Mouse (Mus musculus): ENCODE data around the gene C2cd5.

The C2cd5 gene

DNA sequence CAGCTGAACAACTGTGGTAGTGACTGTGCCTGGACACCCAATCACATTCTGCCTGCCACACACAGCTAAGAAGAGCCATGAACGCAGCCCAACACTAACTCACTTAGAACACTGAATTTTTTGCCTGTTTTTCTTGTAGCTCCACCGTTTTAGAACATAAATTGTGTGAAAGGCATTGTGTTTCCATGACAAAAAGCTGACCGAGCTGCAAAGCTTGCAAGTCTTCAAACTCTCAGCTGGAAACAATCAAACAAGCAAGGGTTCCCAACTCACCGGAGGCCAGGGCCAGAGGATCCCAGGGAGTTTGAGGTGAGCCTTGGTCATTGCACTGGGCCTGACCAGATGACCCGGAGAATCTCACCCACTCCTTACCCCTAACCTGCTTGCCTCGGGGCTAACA, 16.8 kb upstream of the C2cd5 start:
- in situ Hi-C loops (cut with MboI; ENCODE audit: unreplicated experiment in 2 of 2): loop anchor here in 1 of 2 experiments (25.0 kb wide), 1 partner anchor 729 kb away; the partner anchor contains the start of genes Golt1b and Recql

DNA sequence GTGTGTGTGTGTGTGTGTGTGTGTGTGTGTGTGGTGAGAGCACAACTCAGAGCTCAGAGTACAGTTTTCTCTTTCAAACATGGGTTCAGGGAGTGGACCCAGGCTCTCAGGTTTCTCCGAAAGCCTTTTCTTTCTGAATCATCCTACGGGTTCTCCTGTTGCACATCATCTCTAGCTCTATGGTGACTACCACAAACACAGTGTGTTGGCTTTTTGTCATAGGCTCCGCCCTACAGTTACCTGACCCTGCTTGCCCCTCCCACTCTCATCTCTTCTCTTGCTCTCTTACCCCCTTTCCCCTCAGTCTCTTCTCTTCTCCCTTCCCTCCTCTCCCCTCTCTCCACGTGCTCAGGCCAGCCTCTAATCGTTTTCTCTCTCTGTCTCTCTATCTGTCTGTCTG, 15.6 kb upstream of the C2cd5 start:
- in situ Hi-C loops (cut with MboI; ENCODE audit: unreplicated experiment in 2 of 2): loop anchor here in 1 of 2 experiments (25.0 kb wide), 1 partner anchor 728 kb away; the partner anchor contains the start of genes Golt1b and Recql

DNA sequence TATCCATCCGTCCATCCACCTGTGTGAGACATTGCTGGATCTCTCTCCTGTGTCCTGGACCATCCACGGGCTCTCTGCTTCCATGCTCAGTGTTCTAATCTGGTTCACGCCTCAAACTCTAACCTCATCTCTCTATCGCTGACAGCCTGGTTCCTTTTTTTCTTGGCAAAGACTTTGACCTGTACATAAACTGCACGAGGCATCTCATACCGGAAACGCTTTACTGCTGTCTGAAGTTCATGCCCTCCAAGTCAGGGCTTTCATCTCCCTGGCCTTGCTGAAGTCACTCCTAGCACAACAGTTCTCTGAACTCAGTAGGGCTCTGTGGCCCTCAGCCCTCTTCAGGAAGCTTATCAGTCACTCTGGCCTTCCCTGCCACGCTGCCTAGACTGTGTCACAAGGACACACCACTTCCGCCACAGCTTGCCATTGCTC, 15.1 kb upstream of the C2cd5 start:
- in situ Hi-C loops (cut with MboI; ENCODE audit: unreplicated experiment in 2 of 2): loop anchor here in 1 of 2 experiments (25.0 kb wide), 1 partner anchor 728 kb away; the partner anchor contains the start of genes Golt1b and Recql

DNA sequence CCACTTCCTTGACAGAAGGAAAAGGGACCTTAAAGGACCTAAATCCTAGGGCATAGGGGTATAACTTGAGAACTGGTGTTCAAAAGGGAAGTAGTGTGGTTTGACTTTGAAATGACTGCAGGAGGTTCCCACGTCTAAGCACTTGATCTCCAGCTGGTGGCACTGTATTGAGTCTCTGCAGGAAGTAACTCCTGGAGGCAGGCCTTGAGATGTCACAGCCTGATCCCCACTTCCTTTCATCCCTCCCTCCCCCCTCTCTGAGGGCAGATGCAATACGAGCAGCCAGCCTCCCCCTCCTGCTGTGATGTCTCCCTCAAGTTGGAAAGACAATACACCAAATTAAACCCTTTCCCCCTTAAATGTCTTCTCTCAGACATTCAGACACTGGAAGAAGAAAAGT, 14.6 kb upstream of the C2cd5 start:
- in situ Hi-C loops (cut with MboI; ENCODE audit: unreplicated experiment in 2 of 2): loop anchor here in 1 of 2 experiments (25.0 kb wide), 1 partner anchor 727 kb away; the partner anchor contains the start of genes Golt1b and Recql

DNA sequence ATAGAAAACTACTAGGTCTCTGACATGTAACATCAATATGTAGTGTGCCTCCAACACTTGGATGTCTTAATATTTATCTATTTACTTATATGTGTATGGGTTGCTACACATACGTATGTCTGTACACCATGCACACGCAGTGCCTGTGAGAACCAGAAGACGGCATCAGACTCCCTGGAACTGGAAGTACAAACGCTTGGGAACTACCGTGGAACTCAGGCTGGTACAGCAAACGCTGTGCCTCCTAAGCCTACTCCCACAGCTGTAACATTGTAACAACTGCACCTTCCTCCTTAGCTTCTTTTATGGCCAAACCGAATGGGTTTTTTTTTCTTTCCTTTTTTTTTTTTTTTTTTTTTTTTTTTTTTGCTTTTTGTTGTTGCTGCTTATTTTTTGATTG, 10.4 kb upstream of the C2cd5 start:
- in situ Hi-C loops (cut with MboI; ENCODE audit: unreplicated experiment in 2 of 2): loop anchor here in 1 of 2 experiments (25.0 kb wide), 1 partner anchor 723 kb away; the partner anchor contains the start of genes Golt1b and Recql

DNA sequence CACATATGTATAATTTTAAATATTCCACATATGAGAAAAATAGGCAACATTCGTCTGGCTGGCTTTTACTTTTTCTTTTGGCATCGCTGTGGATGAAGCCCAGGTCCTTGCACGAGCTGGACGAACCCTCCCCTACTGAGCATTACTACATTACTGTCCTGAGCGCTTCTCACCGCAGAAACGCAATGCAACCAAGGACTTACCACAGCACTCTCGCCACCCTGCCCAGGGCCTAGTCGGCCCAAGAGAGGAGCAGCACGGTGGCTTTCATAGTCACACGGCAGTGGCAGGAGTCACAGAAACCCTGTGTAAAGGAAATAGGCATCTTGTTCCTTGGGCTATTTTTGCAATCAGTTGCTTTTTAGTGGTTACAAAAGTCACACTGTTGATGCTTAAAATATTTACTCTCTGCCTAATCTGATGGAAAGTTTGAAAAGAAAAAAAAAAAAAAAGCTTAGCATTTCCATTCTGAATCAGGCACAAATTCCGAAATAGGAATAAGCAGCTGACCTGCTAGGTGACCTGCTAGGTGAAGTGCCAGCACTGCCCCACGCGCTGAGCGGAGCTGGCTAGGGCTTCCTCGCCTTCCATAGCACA, 9.8 kb upstream of the C2cd5 start:
- in situ Hi-C loops (cut with MboI; ENCODE audit: unreplicated experiment in 2 of 2): loop anchor here in 1 of 2 experiments (25.0 kb wide), 1 partner anchor 722 kb away; the partner anchor contains the start of genes Golt1b and Recql

DNA sequence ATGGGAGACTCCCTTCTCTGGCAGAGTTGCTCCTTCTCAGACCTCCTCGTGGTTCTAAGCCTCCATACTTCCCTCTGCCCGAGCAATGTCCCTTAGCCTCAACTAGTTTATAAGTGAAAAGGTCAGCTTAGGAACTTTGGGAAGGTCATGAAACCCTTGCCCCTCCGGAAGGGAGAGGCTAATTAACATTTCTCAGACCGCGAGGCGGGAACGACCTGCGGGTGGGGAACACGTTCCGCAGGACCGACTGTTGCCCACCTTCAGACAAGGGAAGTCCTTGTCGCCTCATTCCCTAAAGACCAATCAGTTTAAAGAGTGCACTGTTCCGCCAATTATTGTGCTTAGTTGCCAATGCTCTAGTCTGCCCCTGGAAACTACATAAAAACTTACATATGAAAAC, 8.1 kb upstream of the C2cd5 start:
- in situ Hi-C loops (cut with MboI; ENCODE audit: unreplicated experiment in 2 of 2): loop anchor here in 1 of 2 experiments (25.0 kb wide), 1 partner anchor 721 kb away; the partner anchor contains the start of genes Golt1b and Recql

DNA sequence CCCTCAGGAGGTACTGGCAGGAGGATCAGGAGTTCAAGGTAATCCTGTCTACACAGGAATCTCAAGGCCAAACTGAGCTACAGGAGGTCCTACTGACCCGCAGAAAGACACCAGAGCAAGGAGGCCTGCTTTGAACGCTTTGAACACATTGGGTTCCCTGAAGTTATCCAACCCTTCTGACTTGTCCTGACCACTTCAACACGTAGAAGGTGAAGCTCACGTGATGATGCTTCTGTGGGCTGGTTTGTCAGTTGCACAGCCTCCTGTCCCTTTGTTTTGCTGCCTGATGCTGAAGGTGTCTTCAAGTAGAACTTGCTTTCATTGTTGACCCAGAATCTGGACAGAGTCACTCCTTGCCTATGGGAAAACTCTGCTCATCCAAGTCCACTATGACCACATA, 7.7 kb upstream of the C2cd5 start:
- in situ Hi-C loops (cut with MboI; ENCODE audit: unreplicated experiment in 2 of 2): loop anchor here in 1 of 2 experiments (25.0 kb wide), 1 partner anchor 720 kb away; the partner anchor contains the start of genes Golt1b and Recql

DNA sequence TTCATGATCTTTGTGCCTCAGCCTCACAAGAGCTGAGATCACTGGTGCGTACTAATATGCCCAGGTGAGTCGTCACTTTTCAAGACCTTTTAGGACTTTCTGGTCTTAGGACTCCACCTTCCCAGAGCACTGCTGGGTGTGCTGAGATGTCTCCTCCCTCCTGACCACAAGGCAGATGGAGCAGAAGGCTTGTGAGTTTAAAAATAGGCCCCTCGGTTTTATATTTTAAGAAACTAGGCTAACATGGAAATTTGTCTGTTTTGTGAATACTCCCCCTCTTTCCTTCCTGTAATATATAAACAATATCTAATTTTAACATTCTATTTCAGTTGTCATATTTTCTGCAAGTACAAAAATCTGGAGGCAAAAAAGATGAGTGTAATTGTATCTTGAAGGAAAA, 5.8 kb upstream of the C2cd5 start:
- in situ Hi-C loops (cut with MboI; ENCODE audit: unreplicated experiment in 2 of 2): loop anchor here in 1 of 2 experiments (25.0 kb wide), 1 partner anchor 718 kb away; the partner anchor contains the start of genes Golt1b and Recql

DNA sequence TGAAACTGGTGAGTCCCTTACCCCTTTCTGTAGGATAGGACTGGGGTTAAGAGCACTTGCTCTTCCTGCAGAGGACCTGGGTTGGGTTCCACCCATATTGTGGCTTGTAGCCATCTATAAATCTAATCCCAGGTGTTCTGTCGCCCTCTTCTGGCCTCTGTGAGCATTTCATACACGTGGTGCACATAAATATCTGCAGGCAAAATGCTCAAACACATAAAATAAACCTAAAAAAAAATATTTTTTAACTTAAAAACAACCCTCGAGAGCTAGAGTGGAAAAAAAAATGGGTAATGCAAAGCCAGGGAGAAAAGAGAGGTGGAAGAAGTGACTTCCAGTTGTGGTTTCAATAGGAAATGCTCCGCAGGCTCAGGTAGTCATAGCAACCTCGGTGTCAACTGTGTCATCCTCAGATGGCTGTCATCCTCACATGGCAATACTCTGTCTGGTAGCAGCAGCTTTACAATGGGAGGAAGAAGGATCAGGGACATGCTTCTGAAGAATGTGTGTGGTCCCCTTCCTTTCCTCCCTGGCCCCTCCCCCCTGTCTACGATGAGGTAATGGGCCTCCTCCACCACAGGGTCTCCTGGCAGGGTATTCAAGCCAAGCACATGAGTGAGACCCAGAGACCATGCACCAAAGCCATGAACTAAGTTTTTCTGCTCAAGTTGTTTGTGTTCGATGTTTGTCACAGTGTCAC, 4.2 kb upstream of the C2cd5 start:
- in situ Hi-C loops (cut with MboI; ENCODE audit: unreplicated experiment in 2 of 2): loop anchor here (5.0 to 25.0 kb wide), 2 partner anchors 63 to 717 kb away; partner anchors contain the start of genes Etnk1 (in 2 of the 2), Golt1b (in 1 of the 2) and Recql (in 1 of the 2)

DNA sequence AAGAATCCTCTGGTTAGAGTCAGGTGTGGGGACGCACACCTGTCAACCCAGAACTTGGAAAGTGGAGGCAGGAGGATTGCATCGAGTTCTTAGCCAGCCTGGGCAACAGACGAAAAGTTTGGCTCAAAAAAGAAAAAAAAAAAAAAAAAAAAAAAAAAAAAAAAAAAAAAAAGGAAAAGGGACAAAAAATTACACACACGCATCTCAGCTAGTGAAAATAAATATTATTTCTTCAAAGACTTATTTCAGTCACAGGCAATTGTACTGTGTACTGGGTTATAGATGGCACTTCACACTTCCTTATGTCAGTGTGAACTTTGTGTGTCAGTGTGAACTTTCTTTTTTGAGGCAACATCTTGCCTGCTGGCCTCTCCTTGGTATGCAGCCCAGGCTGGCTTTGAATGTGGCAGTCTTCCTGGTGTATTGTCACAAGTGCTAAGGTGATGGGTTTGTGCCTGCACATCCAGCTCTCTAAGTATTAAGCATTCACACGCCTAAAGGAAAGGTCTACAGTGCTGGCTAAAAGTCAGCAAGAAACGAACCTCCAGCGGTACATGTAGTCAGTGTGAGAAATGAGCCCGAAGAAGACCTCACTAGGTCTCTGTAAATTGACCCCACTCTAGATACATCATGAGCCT, 656 bp upstream of the C2cd5 start:
- in situ Hi-C loops (cut with MboI; ENCODE audit: unreplicated experiment in 2 of 2): loop anchor here (5.0 to 25.0 kb wide), 2 partner anchors 67 to 713 kb away; partner anchors contain the start of genes Etnk1 (in 2 of the 2), Golt1b (in 1 of the 2) and Recql (in 1 of the 2)

DNA sequence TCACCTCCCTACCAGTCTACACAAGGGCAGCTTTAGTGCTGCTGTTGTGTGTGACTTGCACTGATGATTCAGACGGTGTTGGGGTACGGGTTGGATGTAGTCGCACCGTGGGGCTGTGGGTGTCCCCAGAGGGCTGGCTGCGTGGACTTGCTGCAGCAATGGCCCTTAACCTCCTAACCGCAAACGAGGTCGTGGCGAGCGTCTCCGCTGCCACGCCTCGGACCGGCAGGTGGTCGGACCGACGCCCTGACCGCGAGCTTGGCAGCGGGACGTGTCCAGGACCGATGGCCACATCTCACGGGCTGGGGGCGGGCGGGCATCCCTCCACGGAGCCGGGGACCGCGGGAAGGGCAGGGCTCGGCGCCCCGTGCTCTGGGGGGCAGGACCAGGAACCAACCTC, 660 bp downstream of the C2cd5 start:
- in situ Hi-C loops (cut with MboI; ENCODE audit: unreplicated experiment in 2 of 2): no loop called here

DNA sequence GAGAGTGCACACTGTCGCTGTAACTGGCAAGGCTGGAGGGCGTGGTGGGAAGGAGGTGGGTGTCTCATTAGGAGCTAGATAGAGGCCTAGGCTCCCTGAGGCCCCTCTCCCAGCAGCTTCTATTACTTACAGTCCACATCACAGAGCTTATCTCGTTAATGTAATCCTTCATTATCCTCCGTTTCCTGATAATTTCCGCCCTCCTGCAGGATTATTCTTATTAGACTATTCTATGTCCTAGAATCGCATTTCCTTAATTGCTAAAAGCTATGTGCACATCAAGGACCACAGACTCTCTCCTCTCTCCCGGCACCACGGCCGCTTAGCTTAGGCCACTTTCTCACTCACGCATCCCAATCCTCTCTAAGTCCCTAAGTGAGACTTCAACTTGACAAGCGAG, 4.8 kb downstream of the C2cd5 start:
- in situ Hi-C loops (cut with MboI; ENCODE audit: unreplicated experiment in 2 of 2): no loop called here

DNA sequence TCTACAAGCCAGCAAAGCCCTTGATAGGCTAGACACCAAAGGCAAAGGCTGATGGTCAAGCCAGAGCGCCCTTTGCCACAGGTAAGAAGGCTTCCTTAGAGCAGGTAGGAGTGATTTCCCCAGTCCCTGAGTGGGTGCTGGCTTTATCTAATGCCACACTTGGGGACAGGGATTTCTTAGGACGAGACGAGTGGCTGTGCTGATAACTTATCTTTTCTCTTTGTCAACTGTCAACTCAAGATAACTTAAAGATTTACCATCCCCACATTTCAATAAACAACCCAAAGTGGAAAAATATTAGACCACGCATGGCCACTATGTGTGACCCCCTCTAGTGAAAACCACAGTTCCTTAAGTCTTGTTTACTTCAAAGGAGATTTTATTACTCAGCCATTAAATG, 7.1 kb downstream of the C2cd5 start:
- in situ Hi-C loops (cut with MboI; ENCODE audit: unreplicated experiment in 2 of 2): no loop called here

DNA sequence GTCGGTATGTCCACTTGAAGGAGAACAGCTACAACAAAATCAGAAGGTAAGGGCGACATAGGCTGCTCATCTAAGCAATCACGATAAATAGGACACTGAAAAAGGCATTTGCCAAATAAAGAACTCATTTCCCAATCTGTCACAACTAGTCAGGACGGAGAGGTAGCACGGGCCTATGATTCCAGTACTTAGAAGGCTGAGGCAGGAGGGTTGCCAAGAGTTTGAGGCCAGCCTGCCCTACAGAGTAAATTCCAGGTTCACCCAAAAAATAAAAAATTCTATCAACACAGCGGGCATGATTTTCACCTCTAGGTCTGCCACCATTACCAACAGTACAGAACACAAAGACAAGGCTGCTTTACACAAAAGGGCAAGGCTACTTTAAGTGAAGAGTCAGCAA, 8.9 kb downstream of the C2cd5 start:
- in situ Hi-C loops (cut with MboI; ENCODE audit: unreplicated experiment in 2 of 2): no loop called here

DNA sequence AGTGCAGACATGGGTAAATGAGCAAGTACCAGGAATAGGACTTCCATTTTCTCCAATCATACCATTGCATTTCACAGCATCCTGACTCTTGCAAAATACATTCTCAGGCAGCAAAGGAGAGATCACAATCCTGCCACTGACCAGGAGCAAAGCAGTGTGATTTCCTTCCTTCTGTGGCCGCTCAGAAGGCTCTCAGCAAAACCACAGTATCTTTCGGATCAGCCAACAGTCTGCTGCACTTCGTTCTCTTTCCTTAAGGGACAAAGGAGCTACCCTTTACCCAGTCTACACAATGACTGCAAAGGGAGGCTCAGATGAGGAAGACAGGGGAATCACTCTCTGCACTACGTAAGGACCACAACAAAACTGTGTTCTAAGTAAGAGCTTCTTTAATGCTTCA, 12.6 kb downstream of the C2cd5 start:
- in situ Hi-C loops (cut with MboI; ENCODE audit: unreplicated experiment in 2 of 2): no loop called here

DNA sequence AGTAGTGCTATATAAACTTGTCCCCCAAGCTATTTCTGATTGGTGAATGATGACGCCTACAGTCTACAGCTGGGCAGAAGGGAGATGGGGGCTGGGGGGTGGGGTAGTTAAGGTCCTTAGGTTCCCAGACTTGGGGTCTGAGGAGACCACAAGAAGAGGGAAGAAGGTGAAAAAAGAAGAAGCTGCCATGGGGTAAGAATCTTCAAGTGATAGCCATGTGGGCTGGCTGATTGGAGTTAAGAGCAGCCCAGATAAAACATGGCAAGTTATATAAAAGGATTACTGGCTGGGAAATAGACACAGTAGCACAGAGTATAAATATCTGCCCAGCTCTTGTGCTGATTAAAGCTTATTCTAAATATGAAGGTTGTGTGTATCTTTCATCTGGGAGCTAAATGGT, 14.0 kb downstream of the C2cd5 start:
- in situ Hi-C loops (cut with MboI; ENCODE audit: unreplicated experiment in 2 of 2): no loop called here

DNA sequence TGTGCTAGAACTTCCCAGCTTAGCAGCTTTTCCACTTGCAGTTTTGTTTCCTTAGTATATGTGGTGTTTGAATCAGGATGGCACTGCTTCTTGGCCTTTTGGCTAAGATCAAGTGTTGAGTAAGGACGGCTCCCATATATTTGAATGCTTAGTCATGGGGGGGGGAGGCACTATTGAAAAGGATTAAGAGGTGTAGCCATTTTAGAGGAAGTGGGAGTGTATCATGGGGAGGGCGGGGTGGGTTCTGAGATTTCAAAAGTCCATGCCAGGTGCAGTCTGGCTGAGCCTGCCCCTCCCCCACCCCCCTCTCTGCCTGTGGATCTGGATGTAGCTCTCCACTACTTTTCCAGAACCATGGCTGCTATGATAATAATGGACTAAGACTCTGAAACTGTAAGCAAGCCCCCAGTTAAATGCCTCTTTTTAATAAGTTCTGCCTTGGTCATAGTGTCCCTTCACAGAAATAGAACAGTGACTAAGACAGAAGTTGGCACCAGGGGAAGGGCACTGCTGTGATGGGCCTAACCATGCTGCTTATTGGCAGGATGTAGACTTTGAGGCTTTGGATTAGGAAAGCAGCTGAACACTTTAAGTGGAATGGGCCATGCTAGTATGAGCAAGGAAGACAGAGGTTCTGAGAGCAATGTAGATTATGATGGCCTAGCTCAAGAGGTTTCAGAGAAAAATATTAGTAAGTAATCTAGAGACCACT, 15.5 kb downstream of the C2cd5 start:
- in situ Hi-C loops (cut with MboI; ENCODE audit: unreplicated experiment in 2 of 2): no loop called here

DNA sequence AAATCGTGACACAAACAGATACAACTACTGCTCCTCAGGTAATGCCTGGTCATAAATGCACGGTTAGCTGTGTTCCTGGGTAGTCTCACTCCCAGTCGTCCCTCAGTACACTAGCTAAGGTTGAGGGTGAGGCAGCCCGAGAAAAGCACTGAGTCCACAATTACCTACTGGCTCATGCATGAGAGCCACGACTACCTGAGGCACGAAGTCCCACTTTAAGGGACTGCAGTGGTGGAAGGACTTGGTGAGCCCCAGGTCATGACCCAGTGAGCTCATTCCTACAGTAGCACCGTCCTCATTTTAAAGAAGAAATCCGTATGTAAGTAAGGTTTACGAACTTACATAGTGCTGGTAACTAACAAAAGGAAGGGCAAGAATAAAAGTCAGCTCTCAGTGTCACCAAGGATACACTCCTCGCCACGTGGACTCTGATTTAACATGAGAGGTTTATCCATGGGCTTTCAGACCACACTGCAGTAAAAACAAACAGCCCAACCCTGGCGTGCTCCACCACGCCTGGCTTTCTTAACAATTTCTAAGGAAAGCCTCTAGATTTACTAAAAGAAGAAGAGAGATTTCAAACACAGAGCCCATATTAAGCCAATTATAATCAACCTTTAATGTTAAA, 18.3 kb downstream of the C2cd5 start:
- in situ Hi-C loops (cut with MboI; ENCODE audit: unreplicated experiment in 2 of 2): no loop called here

DNA sequence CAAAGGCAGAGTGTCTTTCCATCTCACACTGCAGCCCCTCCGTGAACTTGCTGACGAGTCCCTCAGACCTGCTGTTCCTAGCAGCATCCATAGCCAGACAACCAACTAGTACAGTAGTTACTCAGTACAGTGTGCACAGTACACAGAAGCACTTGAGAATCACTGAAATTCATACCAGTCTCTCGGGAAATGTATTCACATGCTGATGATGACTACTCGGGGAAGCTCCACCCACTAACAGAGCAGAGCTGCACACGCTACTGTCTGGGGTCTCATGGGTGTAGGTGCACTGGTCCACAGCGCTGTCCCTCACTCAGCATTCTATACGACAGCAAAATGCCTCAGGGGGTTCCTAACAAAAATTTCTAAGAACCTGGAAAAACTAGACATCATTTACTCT, 19.2 kb downstream of the C2cd5 start:
- in situ Hi-C loops (cut with MboI; ENCODE audit: unreplicated experiment in 2 of 2): no loop called here
